Mouse (Mus musculus) cortical plate, adult 2 months (tissue): Measurements from ENCODE around the gene Nkg7.

Experiments
- CTCF ChIP-seq: fragments of 200-500 bp; IDR thresholded peaks from 2 replicates; pipeline ENCODE4 v1.5.1; 2011; ENCODE audit warnings: mild to moderate bottlenecking, control low read depth, low read length; ENCODE audit not compliant: insufficient read depth; ENCODE audit errors: extremely low read depth
- POLR2A ChIP-seq: fragments of 200-500 bp; IDR thresholded peaks from 2 replicates; pipeline ENCODE4 v1.6.1; 2011; ENCODE audit warnings: mild to moderate bottlenecking, low read length, control low read depth; ENCODE audit not compliant: insufficient read depth; ENCODE audit errors: extremely low read depth

DNA sequence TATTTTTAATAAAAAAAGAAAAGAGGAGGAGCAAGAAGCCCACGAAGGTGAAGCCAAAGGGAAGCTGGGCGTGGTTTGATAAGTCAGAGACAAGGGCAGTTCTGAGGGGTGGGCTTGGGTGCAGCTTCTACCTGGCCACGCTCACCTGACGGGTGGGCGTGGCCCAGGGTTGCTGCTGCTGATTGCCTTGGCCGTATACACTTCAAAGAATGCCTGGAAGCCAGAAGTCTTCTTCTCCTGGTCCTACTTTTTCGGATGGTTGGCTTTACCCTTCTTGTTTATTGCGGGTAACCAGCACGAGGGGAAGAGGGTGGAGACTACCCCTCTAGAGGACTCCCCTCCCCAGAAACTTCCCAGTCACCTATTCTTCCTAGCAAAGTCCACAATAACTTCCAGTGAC, 5.8 kb downstream of the Nkg7 start:
- TF ChIP-seq CTCF (no peak), POLR2A (no peak)
